Mouse (Mus musculus) hematopoietic stem cell, adult 5-6 weeks (primary cell): ENCODE measurements around the gene Ndrg3. TPM values are rescaled to one million over a fixed set of nuclear protein-coding genes. Genes with fewer than 3 reads are reported as not detected.
"Not testable (repeated sequence)": the region's sequence is repeated elsewhere in the genome, so short reads cannot be mapped to it uniquely, and the experiment has no call there.

Experiments
- ATAC-seq, 2 experiments: fragments of 125-278 bp in 1 of 2; replicated peaks in 1 of 2; 2 replicates each; pipeline ENCODE4 v1.8.0; 2016 to 2017; ENCODE audit warnings: inconsistent platforms in 2 of 2, mild to moderate bottlenecking in 2 of 2, moderate number of reproducible peaks in 2 of 2, low read depth in 1 of 2, moderate TSS enrichment in 1 of 2; ENCODE audit not compliant: low FRiP score in 2 of 2, poor library complexity in 2 of 2, severe bottlenecking in 2 of 2, insufficient read depth in 1 of 2, low TSS enrichment in 1 of 2
- total RNA-seq: library from RNA; stranded (forward); fragments of 172-1452, 232-1000 nt; gene quantifications from 2 replicates; pipeline ENCODE4 v1.2.3, GENCODE M21; 2017

Gene Ndrg3
- total RNA-seq, 1 experiment from 2014 or later: 33.1 TPM

DNA sequence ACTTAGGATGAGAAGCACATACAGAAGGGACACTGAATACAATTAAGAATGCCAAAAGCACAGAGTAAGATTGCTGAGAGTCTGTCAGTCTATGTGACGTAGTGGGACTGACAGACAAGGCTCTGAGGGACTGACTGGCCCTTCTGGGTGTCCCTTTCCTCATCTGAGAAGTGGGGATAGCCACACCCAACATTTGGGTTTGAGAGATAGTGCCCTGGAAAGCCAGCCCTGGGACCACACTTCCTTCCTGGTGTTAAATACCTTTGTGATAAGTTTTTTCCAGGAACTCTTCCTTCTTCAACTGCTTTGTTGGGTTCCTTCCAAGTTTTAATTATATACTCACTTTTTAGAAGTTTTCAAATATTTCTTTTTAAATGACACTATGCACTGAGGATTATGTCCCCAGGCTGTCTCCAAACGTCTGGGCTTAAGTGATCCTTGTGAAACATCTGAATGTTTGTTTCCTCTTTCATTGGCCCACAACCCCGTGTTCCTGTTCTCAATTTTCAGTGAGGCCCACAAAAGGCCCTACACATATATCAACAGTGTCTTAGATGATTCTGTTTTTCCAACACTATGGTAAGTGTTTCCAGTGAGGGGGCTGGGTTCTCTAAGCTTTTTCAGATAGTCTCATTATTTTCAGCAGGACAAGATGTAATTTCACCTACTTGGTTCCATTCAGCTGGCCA is 67.5 kb downstream of the Ndrg3 start:
- peak; percentile 47 to 68; a peak in 3 of 4 replicates for ATAC-seq

DNA sequence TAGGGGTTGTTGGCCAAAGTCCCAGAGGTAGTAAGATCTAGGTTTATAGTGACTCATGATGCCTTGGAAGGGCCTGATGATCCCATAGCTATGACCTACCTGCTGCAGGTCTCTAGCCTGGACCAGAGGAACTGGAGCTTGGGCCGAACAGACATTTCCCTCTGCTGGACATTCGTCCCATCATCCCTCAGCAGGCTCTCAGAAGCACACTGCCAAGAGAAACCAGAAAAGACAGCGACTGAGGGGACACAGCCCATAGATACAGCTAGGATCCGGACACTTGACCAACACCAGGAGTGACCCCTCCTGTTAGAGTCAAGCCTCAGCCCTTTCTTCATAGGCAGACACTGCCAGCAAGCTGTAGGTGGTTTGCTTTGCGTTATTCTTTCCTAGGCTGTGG is 68.8 kb downstream of the Ndrg3 start:
- ATAC-seq: no peak

DNA sequence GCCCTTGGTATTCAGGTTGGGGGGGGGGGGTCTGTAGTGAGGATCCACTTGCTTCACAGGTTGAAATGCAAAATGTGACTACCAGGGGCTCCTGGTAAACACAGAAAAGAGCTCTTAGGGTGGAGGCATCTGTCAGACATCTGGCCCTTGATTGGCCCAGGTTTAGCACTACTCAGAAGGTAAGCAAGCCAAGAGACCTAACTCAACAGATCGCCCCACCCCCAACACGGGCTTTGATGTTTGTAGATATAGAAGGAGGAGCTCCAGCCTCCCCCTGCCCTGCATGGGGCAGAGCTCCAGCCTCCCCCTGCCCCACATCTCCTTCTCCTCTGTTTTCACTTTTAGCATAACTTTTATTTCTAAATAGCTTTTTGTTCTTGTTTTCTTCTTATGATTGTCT is 72.1 kb downstream of the Ndrg3 start:
- no peak for ATAC-seq

DNA sequence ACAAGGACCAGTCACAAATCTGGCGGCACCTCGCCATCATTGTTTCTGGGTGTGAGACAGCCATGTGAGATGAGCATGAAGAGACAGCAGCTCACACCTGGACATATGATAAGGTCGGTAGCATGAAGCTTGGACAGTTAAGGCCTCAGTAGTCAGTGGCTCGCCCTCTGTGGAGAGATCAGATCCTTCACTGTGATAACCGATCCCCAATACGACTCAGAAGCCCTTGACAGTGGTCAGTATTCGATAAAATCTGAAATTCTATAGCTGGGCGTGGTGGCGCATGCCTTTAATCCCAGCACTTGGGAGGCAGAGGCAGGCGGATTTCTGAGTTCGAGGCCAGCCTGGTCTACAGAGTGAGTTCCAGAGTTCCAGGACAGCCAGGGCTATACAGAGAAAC is 72.7 kb downstream of the Ndrg3 start:
- not testable (repeated sequence) for ATAC-seq

DNA sequence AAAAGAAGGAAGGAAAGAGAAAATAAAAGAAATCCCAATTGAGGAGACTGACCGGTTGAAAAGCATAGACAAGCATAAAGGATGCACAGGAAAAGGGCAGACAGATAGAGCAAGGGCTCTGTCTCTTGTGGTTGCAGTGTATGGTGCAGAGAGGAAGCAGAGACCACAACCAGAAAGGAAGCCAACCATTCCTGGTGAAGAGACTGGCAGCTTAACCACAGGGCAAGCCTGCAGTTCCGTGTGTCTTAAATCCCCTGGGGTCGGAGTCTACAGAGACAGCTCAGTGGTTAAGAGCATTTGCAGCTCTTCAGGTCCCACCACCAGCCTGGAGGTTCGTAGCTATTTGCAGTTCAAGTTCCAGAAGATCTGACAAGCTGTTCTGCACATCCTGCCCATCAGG is 73.3 kb downstream of the Ndrg3 start:
- ATAC-seq: peak; percentile 82 to 92

DNA sequence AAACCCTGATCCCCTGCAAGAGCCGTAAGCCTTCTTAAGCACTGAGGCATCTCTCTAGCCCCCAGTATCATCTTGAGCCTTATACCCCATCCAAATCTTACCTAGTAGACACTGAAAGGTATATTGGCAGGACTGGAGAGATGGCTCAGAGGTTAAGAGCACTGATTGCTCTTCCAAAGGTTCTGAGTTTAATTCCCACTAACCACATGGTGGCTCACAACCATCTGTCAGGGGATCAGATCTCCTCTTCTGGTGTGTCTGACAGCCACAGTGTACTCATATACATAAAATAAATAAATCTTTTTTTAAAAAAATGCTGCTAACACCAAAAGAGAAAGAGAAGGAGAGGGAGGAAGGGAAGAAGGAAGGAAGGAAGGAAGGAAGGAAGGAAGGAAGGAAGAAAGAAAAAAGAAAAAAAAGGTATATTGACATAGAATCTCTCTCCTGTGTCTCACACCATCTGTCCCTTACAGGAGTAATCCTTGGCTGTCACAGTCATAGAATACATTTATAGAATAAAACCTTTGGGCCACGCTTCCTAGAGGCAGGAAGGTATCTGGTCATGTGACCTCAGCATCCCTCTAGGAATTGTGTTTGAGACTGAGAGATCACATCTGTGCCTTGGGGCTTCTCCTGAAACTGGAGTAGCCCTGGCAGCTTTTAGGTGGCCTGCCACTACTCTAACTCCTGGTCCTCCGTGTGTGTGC is 75.3 kb downstream of the Ndrg3 start:
- ATAC-seq: no peak

DNA sequence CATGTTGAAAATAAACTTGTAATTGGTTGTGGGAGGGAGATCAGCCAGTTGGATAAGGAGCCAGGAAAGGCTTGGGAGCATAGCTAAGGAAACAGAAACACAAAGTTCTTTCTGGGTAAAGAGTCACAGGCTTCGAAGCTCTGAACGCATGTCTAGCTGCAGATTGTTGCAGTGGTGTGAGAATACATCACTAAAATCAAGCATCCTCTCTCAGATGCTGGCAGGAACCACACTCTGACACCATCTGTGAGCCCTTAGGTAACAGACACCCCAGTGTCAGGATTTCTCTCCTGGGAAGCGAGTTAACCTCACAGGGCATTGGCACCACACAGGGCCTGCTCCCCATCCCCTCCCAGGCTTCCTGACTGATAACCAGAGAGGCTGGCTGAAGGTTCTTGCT is 76.3 kb downstream of the Ndrg3 start:
- ATAC-seq: no peak

DNA sequence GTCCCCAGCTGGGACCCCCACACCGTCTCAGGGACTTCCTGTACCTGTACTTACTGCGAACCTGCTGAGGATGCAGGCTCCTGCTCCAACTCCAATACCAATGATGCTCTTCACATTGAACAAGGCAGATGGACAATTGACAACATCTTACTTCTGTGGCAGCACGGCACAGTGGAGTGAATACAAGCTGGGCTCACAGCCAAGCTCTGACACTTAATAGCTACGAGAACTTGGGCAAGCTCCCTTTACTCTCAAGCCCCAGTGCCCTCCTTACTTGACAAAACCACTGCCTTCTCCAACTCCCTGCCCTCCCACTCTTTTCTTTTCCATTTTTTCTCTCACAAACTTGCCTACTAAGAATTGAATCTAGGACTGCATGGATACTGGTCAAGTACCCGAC is 78.7 kb downstream of the Ndrg3 start:
- ATAC-seq: no peak

DNA sequence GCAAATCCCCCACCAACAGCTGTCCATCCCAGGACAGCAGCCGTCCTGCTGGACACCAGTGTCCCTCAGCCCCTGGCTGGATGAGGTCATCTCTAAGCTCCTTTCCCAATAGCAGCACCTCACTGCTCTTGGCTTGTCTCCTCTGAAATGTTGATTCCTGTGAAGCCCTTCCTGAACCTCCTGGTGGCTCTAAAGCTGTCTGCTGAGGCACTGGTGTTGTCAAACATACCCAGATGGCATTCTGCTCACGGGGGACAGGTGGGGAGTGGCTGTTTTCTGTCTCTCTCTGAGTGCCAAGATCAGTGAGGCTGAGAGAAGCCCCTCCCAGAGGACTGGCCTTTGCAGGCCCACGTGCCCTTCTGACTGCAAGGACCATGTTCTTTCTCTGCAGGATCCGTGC is 85.9 kb downstream of the Ndrg3 start:
- not testable (repeated sequence) for ATAC-seq

DNA sequence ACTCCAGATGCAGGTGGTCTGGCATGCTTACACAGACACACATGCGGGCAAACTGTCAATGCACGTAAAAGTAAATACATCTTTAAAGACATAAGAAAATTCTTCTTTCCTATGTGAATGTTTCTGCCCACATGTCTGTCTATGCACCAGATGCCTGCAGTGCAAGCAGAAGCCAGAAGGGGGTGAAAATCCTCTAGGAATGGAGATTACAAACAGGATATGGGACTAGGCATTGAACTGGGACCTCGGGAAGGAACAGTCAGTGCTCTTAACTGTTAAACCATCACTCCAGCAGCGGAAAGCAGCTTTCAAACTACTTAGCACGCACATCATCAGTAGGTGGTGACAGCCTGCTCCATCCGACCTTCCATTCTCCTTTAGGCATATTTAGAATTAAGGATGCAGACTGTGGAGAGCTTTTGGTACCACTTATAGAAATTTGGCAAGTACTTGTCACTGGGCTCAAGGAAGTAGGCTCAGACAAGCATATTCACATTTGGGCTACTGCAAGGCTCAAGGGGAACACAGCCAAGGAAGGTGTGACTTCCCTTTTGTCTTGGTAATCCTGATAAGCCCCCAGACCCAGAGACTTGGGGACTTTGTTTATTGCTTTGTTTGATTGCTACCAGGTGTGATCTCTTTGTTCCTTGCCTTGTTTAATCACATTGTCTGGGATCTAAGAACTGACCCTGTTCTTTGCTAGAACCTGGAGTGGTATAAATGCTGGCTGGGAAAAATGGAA is 86.7 kb downstream of the Ndrg3 start:
- ATAC-seq: no peak

DNA sequence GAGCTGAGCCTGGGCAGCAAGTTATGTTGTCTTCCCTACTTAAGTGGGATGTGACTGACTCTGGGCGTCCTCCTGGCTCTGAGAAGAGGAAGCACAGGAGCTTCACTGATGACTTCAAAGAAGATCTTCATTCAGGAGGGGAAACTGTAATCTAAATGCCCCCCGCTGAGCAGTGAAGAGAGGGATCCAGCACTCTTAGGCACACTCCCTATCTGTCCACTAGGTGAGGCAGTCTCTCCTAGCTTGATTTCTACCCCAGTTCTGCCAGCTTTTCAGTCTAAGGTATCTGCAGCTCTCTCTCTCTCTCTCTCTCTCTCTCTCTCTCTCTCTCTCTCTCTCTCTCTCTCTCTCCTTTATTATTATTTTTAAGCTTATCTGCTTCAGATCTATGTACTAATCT is 88.5 kb downstream of the Ndrg3 start:
- ATAC-seq: 0 out of 4 replicates have a peak, but pooled peaks of 1 of the 2 experiments have one; percentile 36

DNA sequence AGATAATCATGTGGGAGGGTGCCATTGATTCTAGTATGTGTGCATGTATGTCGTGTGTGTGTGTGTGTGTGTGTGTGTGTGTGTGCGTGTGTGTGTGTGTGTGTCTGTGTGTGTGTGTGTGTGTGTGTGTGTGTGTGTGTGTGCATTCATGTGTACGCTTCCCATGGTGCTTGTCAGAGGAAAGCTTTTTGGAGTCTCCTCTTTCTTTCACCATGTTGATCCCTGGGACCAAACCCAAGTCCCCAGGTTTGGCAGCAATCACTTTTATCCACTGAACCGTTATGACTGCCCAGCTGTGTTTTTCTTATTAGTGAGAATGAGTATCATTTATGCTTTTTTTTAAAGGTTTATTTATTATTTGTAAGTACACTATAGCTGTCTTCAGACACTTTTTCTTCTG is 89.4 kb downstream of the Ndrg3 start:
- ATAC-seq: not testable (repeated sequence)

DNA sequence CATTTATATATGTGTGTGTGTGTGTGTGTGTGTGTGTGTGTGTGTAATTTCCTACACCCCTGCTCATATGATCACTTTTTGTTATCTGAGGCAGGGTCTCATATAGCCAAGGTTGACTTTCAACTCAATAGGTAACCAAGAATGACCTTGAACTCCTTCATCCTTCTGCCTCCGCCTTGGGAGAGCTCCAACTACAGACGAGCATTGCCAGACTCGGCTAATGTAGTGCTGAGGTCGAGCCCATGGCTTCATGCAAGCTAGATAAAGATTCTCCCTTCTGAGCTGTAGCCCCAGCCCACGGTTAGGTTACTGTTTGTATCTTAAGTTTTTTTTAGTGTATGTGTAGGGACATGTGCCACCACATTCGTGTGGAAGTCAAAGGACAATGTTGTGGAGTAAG is 90.0 kb downstream of the Ndrg3 start:
- ATAC-seq: no peak

DNA sequence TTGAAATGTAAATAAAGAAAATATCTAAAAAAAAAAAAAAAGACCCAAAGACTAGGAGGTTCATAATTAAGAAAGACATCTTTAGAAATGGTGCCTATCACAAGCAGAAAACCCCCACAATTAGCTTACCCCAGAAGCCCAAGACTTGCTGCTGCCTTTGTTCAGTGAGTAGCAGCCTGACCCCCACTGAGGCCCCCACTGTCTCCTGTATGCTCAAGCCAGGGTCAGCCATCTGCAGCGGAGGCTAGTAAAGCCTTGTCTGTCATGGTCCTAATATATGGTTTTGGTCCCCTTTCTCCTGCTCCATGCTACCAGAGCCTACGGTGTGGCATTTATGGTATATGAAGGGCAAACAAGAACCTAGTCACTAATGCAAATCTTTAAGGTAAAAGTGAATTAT is 90.5 kb downstream of the Ndrg3 start:
- no peak for ATAC-seq

DNA sequence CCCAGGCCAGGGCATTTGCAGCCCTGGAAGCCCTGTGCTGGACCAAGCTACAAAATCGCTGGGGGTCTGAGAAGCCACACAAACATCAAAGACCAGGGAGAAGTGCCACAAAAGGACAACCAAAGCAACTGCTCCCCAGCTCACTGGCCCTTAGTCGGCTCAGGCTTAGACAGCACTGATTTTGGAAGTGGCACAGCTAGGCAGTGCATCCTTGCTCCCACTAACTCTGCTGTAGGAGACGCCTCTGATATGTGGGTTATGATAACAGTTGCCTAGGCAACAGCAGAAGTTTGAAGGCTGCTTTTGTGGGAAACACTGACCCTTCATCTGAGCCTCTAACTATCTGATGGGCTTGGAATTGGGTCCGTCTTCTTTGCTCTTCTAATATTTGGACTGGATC is 92.7 kb downstream of the Ndrg3 start:
- no peak for ATAC-seq

DNA sequence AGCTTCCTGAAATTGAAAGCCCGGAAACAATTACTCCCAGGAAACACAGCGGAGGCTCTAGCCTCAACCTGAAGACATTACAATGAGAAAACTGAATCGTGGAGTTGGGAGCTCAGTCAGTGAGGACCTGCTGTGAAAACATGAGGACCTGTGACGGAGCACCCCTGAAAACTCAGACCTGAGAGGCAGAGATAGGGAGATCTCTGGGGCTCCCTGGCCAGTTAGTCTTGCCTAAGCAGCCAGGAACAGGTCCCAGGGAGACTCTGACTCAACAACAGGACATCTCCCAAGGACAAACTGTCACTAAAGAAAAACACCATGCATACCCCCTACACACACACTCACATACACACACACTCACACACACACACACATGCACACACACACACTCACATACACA is 93.5 kb downstream of the Ndrg3 start:
- no peak for ATAC-seq

DNA sequence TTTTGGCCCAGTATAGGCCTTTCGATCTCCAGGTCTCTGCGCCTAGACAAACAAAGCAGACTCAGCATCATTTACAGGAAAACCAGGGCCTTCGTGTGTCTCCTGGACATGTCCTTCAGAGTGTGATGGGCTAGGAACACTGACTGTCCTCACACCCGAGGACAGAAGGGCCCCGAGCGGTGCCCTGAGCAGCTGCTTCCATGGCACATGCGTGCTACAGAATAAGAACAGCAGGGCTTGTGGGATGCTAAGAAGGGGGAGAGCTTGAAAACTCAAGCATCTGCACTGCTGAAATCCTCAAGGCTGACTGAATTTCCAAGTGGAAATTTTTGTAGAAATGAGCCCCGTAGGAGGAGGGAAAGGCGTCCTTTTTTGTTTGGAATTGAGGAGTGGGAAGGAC is 94.8 kb downstream of the Ndrg3 start:
- ATAC-seq: no peak

DNA sequence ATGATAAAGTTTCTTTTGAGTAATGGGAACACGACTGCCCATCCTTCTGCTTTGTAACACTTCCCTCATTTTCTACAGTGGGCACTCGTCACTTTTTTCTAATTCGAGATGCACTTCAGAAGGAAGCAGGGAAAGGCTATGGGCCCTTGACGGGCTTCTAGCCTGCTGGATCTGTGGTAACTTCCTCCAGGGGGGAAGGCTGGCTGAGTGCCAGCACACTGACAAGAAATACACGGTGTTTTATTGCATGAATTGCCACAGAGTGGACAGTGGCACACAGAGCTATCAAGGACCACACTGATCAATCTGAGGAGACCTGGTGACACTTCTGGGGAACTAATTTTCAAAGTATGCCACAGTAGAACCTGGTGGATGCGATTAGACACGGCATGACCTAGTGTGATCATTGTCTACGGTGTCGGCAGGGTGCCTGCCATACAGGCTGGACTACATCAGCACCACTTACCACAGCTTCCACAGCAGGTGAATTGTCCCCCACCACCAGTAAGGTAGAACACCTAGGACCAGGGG is 95.4 kb downstream of the Ndrg3 start:
- no peak for ATAC-seq
